Mouse (Mus musculus) myocyte (in vitro differentiated cells): ENCODE measurements around the gene Taf13. TPM values are rescaled to one million over a fixed set of nuclear protein-coding genes. Genes with fewer than 3 reads are reported as not detected.

Source experiments
- H3K27me3 ChIP-seq: one replicate; pipeline ENCODE4 v1.6.1; 2011; ENCODE audit not compliant: control insufficient read depth, insufficient read depth, insufficient read length
- H3K36me3 ChIP-seq: one replicate; pipeline ENCODE4 v1.6.1; 2011; ENCODE audit not compliant: control insufficient read depth, insufficient read depth
- H3K4me2 ChIP-seq: one replicate; pipeline ENCODE4 v1.6.1; 2011; ENCODE audit warnings: low read depth, control low read depth
- H3K4me3 ChIP-seq: one replicate; pipeline ENCODE4 v1.5.1; 2011; ENCODE audit warnings: mild to moderate bottlenecking, control low read depth, moderate library complexity
- H3K79me2 ChIP-seq: one replicate; pipeline ENCODE4 v1.6.1; 2011; ENCODE audit not compliant: control insufficient read depth, insufficient read depth
- H3ac ChIP-seq: one replicate; pipeline ENCODE4 v1.6.1; 2011; ENCODE audit not compliant: control insufficient read depth, insufficient read length
- CEBPB ChIP-seq: IDR thresholded peaks from 2 replicates; pipeline ENCODE4 v1.6.1; 2011; ENCODE audit warnings: mild to moderate bottlenecking, moderate library complexity; ENCODE audit not compliant: poor library complexity, insufficient read depth, severe bottlenecking
- E2F4 ChIP-seq: IDR thresholded peaks from one replicate; pipeline ENCODE4 v1.6.1; 2011; ENCODE audit warnings: mild to moderate bottlenecking, control low read depth, moderate library complexity; ENCODE audit not compliant: insufficient read depth
- MAX ChIP-seq: IDR thresholded peaks from one replicate; pipeline ENCODE4 v1.6.1; 2011; ENCODE audit warnings: low read depth, mild to moderate bottlenecking, control low read depth
- MYOD1 ChIP-seq, 3 experiments: IDR thresholded peaks; one replicate each; pipeline ENCODE4 v1.6.1; 2011; ENCODE audit warnings: control low read depth in 2 of 3, low read depth in 2 of 3, mild to moderate bottlenecking in 2 of 3, moderate library complexity in 1 of 3; ENCODE audit not compliant: insufficient read length in 2 of 3, control insufficient read depth in 1 of 3
- MYOG ChIP-seq, 3 experiments: IDR thresholded peaks; one replicate each; pipeline ENCODE4 v1.6.1; 2011; ENCODE audit warnings: control low read depth in 2 of 3, low read depth in 2 of 3, mild to moderate bottlenecking in 2 of 3; ENCODE audit not compliant: insufficient read length in 2 of 3, control insufficient read depth in 1 of 3, insufficient read depth in 1 of 3
- POLR2A ChIP-seq: IDR thresholded peaks from one replicate; pipeline ENCODE4 v1.6.1; 2011; ENCODE audit warnings: low read depth, mild to moderate bottlenecking, control low read depth, moderate library complexity; ENCODE audit not compliant: insufficient read length
- POLR2AphosphoS2 ChIP-seq: IDR thresholded peaks from one replicate; pipeline ENCODE4 v1.6.1; 2011; ENCODE audit warnings: low read depth, control low read depth; ENCODE audit not compliant: insufficient read length
- REST ChIP-seq: IDR thresholded peaks from one replicate; pipeline ENCODE4 v1.6.1; 2011; ENCODE audit warnings: mild to moderate bottlenecking, control low read depth, moderate library complexity; ENCODE audit not compliant: insufficient read depth, insufficient read length
- SRF ChIP-seq: IDR thresholded peaks from one replicate; pipeline ENCODE4 v1.6.1; 2011; ENCODE audit warnings: low read depth; ENCODE audit not compliant: control insufficient read depth, insufficient read length
- TCF12 ChIP-seq: IDR thresholded peaks from one replicate; pipeline ENCODE4 v1.6.1; 2011; ENCODE audit warnings: mild to moderate bottlenecking, control low read depth; ENCODE audit not compliant: poor library complexity, insufficient read depth, severe bottlenecking
- TCF3 ChIP-seq: IDR thresholded peaks from one replicate; pipeline ENCODE4 v1.6.1; 2011; ENCODE audit warnings: low read depth, control low read depth; ENCODE audit not compliant: insufficient read length
- USF1 ChIP-seq: IDR thresholded peaks from one replicate; pipeline ENCODE4 v1.6.1; 2011; ENCODE audit warnings: low read depth, mild to moderate bottlenecking, control low read depth, moderate library complexity
- polyA plus RNA-seq: library from polyadenylated mRNA; unstranded; fragments of >200 nt; fragmentation: generic; extraction: Trizol; gene quantifications from one replicate; pipeline ENCODE4 v1.2.1, GENCODE M21; 2012; ENCODE audit warnings: missing spikeins

The Taf13 gene
- polyA plus RNA-seq, 1 experiment = 19.9 TPM

DNA sequence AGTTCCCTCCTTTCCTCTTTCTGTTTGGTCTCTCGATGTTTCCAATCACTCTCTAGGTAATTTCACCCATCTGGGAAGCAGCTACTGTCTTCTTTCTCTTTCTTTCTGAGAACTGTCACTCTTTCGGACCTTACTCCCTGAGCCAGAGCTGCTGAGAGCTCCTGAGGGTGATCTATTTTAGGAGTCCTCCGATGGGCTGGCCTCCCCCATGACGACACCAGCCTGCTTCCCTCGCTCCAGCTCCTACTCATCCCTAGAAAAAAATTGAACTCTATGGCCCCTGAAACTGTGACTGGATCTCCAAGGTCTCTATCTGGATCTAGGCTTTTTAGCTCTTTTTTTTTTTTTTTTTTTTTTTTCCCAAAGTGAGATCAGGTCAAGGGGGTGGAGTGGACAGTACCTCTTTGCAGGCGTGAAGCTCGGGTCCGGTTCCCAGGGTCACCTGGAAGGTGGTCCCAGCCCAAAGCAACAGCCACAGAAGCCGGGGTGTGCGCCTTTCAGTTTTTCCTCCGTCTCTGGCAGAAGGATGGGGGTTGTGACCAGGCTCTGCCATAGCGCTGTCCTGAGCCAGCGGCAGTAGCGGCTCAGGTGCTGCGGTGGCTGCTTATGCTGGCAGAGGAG, 35.5 kb upstream of the Taf13 start:
- Histone ChIP-seq H3K36me3 (no peaks in the 10 kb centered on the region), H3K27me3 (peaks cover 38% of the 10 kb centered on the region), H3K4me2 (no peak overlapping the region), H3ac (no peak overlapping the region), H3K4me3 (no peak overlapping the region), H3K79me2 (no peaks in the 10 kb centered on the region)
- no peak for TF ChIP-seq SRF
- TF ChIP-seq CEBPB = no peak
- TF ChIP-seq MAX = no peak
- TF ChIP-seq MYOD1 (IDR thresholded peaks at IDR 0.05; ENCODE audit: control insufficient read depth in 1 of 3, insufficient read length in 2 of 3, low read depth in 2 of 3) = no peak
- TF ChIP-seq POLR2A = no peak
- TF ChIP-seq USF1 = no peak
- no peak for TF ChIP-seq POLR2AphosphoS2
- TF ChIP-seq TCF12 = no peak

DNA sequence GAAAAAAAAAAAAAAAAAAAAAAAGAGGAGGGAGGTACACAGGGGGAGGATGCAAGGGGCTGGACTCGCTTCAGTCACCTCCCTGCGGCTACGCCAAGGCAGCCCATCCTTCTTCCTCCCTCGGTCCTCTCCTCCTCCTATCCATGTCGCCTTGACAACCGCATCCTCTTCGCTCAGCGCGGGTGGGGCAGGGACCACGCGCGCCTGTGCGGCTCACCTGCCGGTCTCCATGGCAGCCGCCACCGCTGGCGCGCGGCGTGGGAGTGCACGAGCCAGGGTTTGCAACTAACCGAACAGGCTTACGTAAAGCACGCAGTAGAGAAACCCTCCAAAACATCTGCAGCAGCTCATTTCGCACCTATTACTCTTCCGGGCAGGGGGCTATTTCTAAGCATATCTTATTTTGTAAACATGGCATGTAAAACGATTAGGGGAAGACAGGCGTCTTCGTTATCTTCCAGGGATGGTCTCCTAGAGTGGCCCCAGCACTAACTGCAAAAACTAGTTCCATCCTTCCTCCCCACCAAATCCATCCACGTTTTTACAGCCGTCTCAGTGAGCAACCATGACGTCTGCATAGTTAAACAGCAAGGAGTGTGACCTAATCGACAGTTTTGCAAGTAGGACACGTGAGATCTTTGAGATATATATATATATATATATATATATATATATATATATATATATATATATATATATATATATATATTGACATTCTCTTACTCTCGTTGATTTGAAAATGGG, 34.8 kb upstream of the Taf13 start, which contains the start of gene 5330417C22Rik:
Gene 5330417C22Rik (minus strand): TSS at position 20 of the 744 bp plus-strand sequence.
- H3K4me2 ChIP-seq = peak within 1 kb of the TSS; percentile 79
- TF ChIP-seq POLR2AphosphoS2 (no peak), TCF3 (no peak), POLR2A (no peak), E2F4 (no peak), USF1 (no peak), TCF12 (no peak), SRF (no peak), REST (no peak), MYOG (IDR thresholded peaks at IDR 0.05; ENCODE audit: control insufficient read depth in 1 of 3, insufficient read depth in 1 of 3, insufficient read length in 2 of 3, low read depth in 2 of 3) (no peak)
- peaks cover 38% of the 10 kb centered on the region for H3K27me3 ChIP-seq
- peak within 1 kb of the TSS; percentile 4 for H3K4me3 ChIP-seq
- no peak within 1 kb of the TSS for H3ac ChIP-seq
- H3K36me3 ChIP-seq = no peaks in the 10 kb centered on the region
- H3K79me2 ChIP-seq = no peaks in the 10 kb centered on the region

DNA sequence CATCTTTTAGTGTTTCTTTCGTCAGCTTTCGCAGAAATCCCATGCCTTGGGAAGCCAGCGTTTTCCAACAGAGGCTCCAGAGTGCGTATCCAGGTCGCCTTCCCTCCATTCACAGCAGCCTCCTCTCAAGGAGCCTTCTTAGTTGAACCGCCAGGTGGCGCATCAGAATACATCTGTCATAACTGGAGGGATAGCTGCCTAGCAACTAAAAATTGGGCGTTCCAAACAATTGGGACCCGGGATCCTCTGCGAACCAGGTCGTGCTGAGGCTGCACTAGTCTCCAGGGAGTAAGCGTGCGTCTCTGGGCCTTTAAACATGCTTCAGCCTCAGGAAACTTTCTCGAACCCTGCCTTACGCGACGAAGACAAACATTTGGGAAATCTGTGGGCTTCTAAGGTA, 34.2 kb upstream of the Taf13 start:
- Histone ChIP-seq H3K36me3 (no peaks in the 10 kb centered on the region), H3K4me3 (peak overlapping the region; percentile 4), H3K27me3 (peaks cover 38% of the 10 kb centered on the region), H3K4me2 (peak overlapping the region; percentile 79), H3K79me2 (no peaks in the 10 kb centered on the region), H3ac (no peak overlapping the region)
- TF ChIP-seq TCF12 (no peak), TCF3 (no peak), MYOD1 (IDR thresholded peaks at IDR 0.05; ENCODE audit: control insufficient read depth in 1 of 3, insufficient read length in 2 of 3, low read depth in 2 of 3) (no peak), MYOG (IDR thresholded peaks at IDR 0.05; ENCODE audit: control insufficient read depth in 1 of 3, insufficient read depth in 1 of 3, insufficient read length in 2 of 3, low read depth in 2 of 3) (no peak), USF1 (no peak), POLR2A (no peak), POLR2AphosphoS2 (no peak), MAX (no peak), REST (no peak), CEBPB (no peak), SRF (no peak), E2F4 (no peak)

DNA sequence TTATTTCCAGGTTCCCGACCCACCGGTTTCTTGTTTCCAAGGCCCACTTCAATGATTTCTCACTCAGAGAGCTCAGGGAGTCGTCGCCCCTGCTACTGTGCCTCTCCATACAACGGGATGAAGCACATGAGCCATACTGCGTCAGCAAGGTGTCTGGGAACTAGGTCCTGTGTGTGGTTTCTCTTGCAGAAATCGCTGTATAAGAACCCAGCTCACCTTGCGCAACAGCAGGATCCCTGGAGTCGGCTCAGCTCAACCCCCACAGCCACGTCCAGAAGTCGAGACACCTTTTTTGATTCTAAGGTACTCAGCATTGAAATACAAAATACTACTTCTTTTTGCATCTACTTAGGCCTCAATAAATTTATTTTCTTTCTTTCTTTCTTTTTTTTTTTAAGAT, 29.2 kb upstream of the Taf13 start:
- no peaks in the 10 kb centered on the region for H3K79me2 ChIP-seq
- no peak overlapping the region for H3K4me3 ChIP-seq
- H3K4me2 ChIP-seq = no peak overlapping the region
- H3ac ChIP-seq = no peak overlapping the region
- H3K27me3 ChIP-seq = peaks cover 27% of the 10 kb centered on the region
- no peaks in the 10 kb centered on the region for H3K36me3 ChIP-seq
- TF ChIP-seq CEBPB (no peak), TCF3 (no peak), E2F4 (no peak), SRF (no peak), USF1 (no peak), POLR2AphosphoS2 (no peak), MYOG (IDR thresholded peaks at IDR 0.05; ENCODE audit: control insufficient read depth in 1 of 3, insufficient read depth in 1 of 3, insufficient read length in 2 of 3, low read depth in 2 of 3) (no peak), MYOD1 (IDR thresholded peaks at IDR 0.05; ENCODE audit: control insufficient read depth in 1 of 3, insufficient read length in 2 of 3, low read depth in 2 of 3) (no peak), REST (no peak), TCF12 (no peak), MAX (no peak), POLR2A (no peak)
